Mouse (Mus musculus): ENCODE measurements around the gene Gpr26. TPM values are rescaled to one million over a fixed set of nuclear protein-coding genes. Genes with fewer than 3 reads are reported as not detected.

Gpr26 gene
- not detected for polyA plus RNA-seq (2014; fragmentation: Illumina TruSeq; extraction: RNeasy Lipid Tissue Mini Kit (QIAGEN cat#74804); ENCODE audit: low replicate concordance)

DNA sequence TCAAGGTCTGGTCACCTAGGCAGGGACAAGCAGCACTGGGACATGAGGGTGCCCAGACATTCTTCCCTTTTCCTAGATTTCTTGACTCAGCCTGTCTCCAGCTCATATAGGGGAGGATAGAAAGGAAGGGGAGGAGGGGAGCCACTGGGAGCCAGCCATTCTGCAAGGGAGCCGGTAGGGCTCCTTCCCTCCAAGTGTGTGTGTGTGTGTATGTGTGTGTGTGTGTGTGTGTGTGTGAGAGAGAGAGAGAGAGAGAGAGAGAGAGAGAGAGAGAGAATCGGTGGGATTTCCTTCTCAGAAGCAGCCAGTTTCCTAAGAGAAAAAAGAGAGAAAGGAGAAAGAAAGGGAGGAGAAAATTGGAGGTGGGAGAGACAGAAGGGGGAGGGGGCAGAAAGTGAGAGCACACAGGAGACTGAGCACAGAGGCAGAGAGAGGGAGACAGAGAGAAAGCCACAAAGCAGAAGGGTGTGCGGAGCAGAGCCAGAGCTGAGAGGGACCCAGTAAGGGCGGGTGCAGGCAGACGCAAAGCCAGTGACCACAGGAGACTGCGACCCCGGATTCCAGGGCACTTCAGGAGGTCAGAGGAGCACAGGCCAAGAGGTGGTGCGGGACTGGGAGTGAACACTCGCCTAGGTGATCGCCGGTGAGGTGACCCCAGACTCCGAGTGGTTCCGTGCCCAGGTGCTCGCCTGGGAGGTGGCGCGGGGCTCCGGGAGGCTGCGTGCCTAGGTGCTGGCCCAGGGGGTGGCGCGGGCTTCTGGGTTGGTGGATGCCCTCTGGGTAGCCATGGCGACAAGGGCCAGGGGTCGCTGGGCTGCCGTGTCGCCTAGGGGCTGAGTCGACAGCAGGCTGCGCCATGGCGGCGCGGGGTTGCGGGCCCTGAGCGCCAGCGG lies at the start of gene Gpr26:
Gene Gpr26, plus strand, starts transcription at position 438 of the 893 bp plus-strand sequence.

Other genes with a start within 250 kb of the Gpr26 start
- gene Cpxm2, start 188.3 kb downstream of the Gpr26 start, polyA plus RNA-seq (2014; fragmentation: Illumina TruSeq; extraction: RNeasy Lipid Tissue Mini Kit (QIAGEN cat#74804); ENCODE audit: low replicate concordance): 1.3 TPM

Data from small intestine, adult 10 weeks (tissue).